Mouse (Mus musculus) CH12.LX (cell line): ENCODE data around the gene Dlk1. TPM values are rescaled to one million over a fixed set of nuclear protein-coding genes. Genes with fewer than 3 reads are reported as not detected.

ENCODE experiments used
- DNase-seq: peaks from one replicate; pipeline ENCODE4 v3.0.0-alpha.2; 2013; ENCODE audit errors: extremely low read depth
- H3K27ac ChIP-seq: 2 replicates; pipeline ENCODE4 v1.5.1; 2012; ENCODE audit warnings: low read depth, mild to moderate bottlenecking, control low read depth, moderate library complexity; ENCODE audit not compliant: insufficient read depth
- H3K27me3 ChIP-seq: replicated peaks from 2 replicates; pipeline ENCODE3; 2012; ENCODE audit warnings: inconsistent platforms
- H3K36me3 ChIP-seq, 2 experiments: replicated peaks in 1 of 2; 2 replicates each; pipeline versions ENCODE3 to v1.6.1; 2012; ENCODE audit warnings: inconsistent platforms in 1 of 2, low read length in 1 of 2, mild to moderate bottlenecking in 1 of 2, mixed read lengths in 1 of 2, moderate library complexity in 1 of 2; ENCODE audit not compliant: control insufficient read depth in 1 of 2, insufficient read depth in 1 of 2
- H3K4me1 ChIP-seq, 2 experiments: 2 replicates each; pipeline ENCODE4 v1.6.1; 2012; ENCODE audit warnings: inconsistent platforms in 1 of 2, moderate library complexity in 1 of 2; ENCODE audit not compliant: insufficient read depth in 2 of 2, control insufficient read depth in 1 of 2
- H3K4me2 ChIP-seq: 2 replicates; pipeline ENCODE4 v1.6.1; 2012; ENCODE audit warnings: low read depth, mild to moderate bottlenecking, control low read depth; ENCODE audit not compliant: poor library complexity, insufficient read depth, severe bottlenecking
- H3K4me3 ChIP-seq, 3 experiments: fragments of 150-350 bp in 1 of 3; sonication (generic) in 1 of 3; replicated peaks in 1 of 3; 2 replicates each; pipeline versions ENCODE3 to v1.5.1; 2011 to 2012; ENCODE audit warnings: low read depth in 2 of 3, low read length in 2 of 3, mild to moderate bottlenecking in 2 of 3, moderate library complexity in 2 of 3, control low read depth in 1 of 3, improper control_type of control experiment in 1 of 3, inconsistent platforms in 1 of 3, mixed read lengths in 1 of 3; ENCODE audit not compliant: poor library complexity in 1 of 3
- H3K79me2 ChIP-seq: replicated peaks from 2 replicates; pipeline ENCODE4 v1.6.1; 2012; ENCODE audit warnings: mild to moderate bottlenecking, moderate library complexity; ENCODE audit not compliant: control insufficient read depth, poor library complexity, insufficient read depth, severe bottlenecking; ENCODE audit errors: extremely low read depth
- H3K9ac ChIP-seq: 2 replicates; pipeline ENCODE4 v1.6.1; 2012; ENCODE audit warnings: low read depth, mild to moderate bottlenecking, control low read depth, moderate library complexity; ENCODE audit not compliant: insufficient read depth
- H3K9me3 ChIP-seq: replicated peaks from 2 replicates; pipeline ENCODE3; 2012; ENCODE audit warnings: low read length, inconsistent platforms, mixed read lengths
- CHD2 ChIP-seq: IDR thresholded peaks from 2 replicates; pipeline ENCODE4 v1.6.1; 2011; ENCODE audit warnings: low read length, improper control_type of control experiment
- CTCF ChIP-seq, 2 experiments: IDR thresholded peaks in 1 of 2; conservative IDR thresholded peaks in 1 of 2; 2 replicates each; pipeline ENCODE4 v1.5.1; 2011 to 2012; ENCODE audit warnings: low read depth in 2 of 2, low read length in 2 of 2, improper control_type of control experiment in 1 of 2, inconsistent platforms in 1 of 2, mild to moderate bottlenecking in 1 of 2, moderate library complexity in 1 of 2
- ELF1 ChIP-seq: IDR thresholded peaks from 2 replicates; pipeline ENCODE4 v1.6.1; 2014; ENCODE audit warnings: low read depth, mild to moderate bottlenecking, inconsistent platforms, low read length, improper control_type of control experiment
- GABPA ChIP-seq: IDR thresholded peaks from 2 replicates; pipeline ENCODE4 v1.6.1; 2012; ENCODE audit warnings: low read depth, low read length, improper control_type of control experiment, inconsistent platforms; ENCODE audit not compliant: insufficient replicate concordance
- JUN ChIP-seq: IDR thresholded peaks from 2 replicates; pipeline ENCODE4 v1.6.1; 2011; ENCODE audit warnings: low read depth, mild to moderate bottlenecking, low read length, improper control_type of control experiment, moderate library complexity; ENCODE audit not compliant: insufficient read depth
- JUND ChIP-seq: conservative IDR thresholded peaks from 2 replicates; pipeline ENCODE4 v1.6.1; 2011; ENCODE audit warnings: low read depth, low read length, improper control_type of control experiment
- KAT2A ChIP-seq: IDR thresholded peaks from 2 replicates; pipeline ENCODE4 v1.6.1; 2012; ENCODE audit warnings: low read length, improper control_type of control experiment, inconsistent platforms; ENCODE audit not compliant: insufficient replicate concordance
- MAFK ChIP-seq: IDR thresholded peaks from 2 replicates; pipeline ENCODE4 v1.6.1; 2011; ENCODE audit warnings: low read length, improper control_type of control experiment; ENCODE audit not compliant: insufficient replicate concordance
- MAX ChIP-seq: IDR thresholded peaks from 2 replicates; pipeline ENCODE4 v1.6.1; 2011; ENCODE audit warnings: low read length, improper control_type of control experiment
- MAZ ChIP-seq: IDR thresholded peaks from 2 replicates; pipeline ENCODE4 v1.6.1; 2012; ENCODE audit warnings: low read depth, mild to moderate bottlenecking, inconsistent platforms, low read length, improper control_type of control experiment, moderate library complexity
- MEF2A ChIP-seq: IDR thresholded peaks from 2 replicates; pipeline ENCODE4 v1.6.1; 2014; ENCODE audit warnings: low read depth, mild to moderate bottlenecking, inconsistent platforms, low read length, improper control_type of control experiment, borderline replicate concordance
- POLR2A ChIP-seq: IDR thresholded peaks from 2 replicates; pipeline ENCODE4 v1.6.1; 2011; ENCODE audit warnings: low read depth, mild to moderate bottlenecking, improper control_type of control experiment, low read length
- RAD21 ChIP-seq: IDR thresholded peaks from 2 replicates; pipeline ENCODE4 v1.6.1; 2011; ENCODE audit warnings: low read depth, mild to moderate bottlenecking, low read length, improper control_type of control experiment, moderate library complexity
- RCOR1 ChIP-seq: conservative IDR thresholded peaks from 2 replicates; pipeline ENCODE4 v1.6.1; 2012; ENCODE audit warnings: low read depth, mild to moderate bottlenecking, inconsistent platforms, low read length, improper control_type of control experiment
- SIN3A ChIP-seq: IDR thresholded peaks from 2 replicates; pipeline ENCODE4 v1.6.1; 2012; ENCODE audit warnings: low read length, improper control_type of control experiment, inconsistent platforms
- SMC3 ChIP-seq: IDR thresholded peaks from 2 replicates; pipeline ENCODE4 v1.6.1; 2011; ENCODE audit warnings: low read depth, low read length, improper control_type of control experiment
- TCF12 ChIP-seq: IDR thresholded peaks from 2 replicates; pipeline ENCODE4 v1.6.1; 2014; ENCODE audit warnings: low read depth, mild to moderate bottlenecking, inconsistent platforms, low read length, improper control_type of control experiment
- USF1 ChIP-seq: IDR thresholded peaks from 2 replicates; pipeline ENCODE4 v1.6.1; 2014; ENCODE audit warnings: low read depth, mild to moderate bottlenecking, inconsistent platforms, low read length, improper control_type of control experiment
- ZMIZ1 ChIP-seq: IDR thresholded peaks from 2 replicates; pipeline ENCODE4 v1.6.1; 2012; ENCODE audit warnings: low read depth, mild to moderate bottlenecking, inconsistent platforms, low read length, improper control_type of control experiment
- dilution Hi-C: fragments of 300-500 bp; cut with MboI; formaldehyde crosslinking; loops from 2 replicates; pipeline ENCODE4 v1.14.3; 2020; ENCODE audit warnings: low sequenced_read_pairs; ENCODE audit not compliant: extremely low pct_unique_long_range_greater_than_20kb, extremely low pct_ligation_motif_present
- in situ Hi-C: fragments of 300-500 bp; cut with MboI; formaldehyde crosslinking; loops from 3 replicates; pipeline ENCODE4 v1.14.3; 2019; ENCODE audit warnings: low sequenced_read_pairs, low pct_ligation_motif_present, low pct_unique_long_range_greater_than_20kb, mixed read lengths
- polyA plus RNA-seq: library from polyadenylated mRNA; unstranded; fragments of >175 nt; gene quantifications from 2 replicates; pipeline ENCODE4 v1.2.1, GENCODE M21; 2012; ENCODE audit warnings: low read depth; ENCODE audit not compliant: insufficient read length
- total RNA-seq, 2 experiments: library from RNA; depleted of rRNA; stranded (reverse); fragments of 300-350 nt in 1 of 2; fragments of >200 nt in 1 of 2; gene quantifications; 2 replicates each; pipeline ENCODE4 v1.2.3; 2012 to 2014

Gene Dlk1
- total and polyA plus RNA-seq, 3 experiments = not detected

DNA sequence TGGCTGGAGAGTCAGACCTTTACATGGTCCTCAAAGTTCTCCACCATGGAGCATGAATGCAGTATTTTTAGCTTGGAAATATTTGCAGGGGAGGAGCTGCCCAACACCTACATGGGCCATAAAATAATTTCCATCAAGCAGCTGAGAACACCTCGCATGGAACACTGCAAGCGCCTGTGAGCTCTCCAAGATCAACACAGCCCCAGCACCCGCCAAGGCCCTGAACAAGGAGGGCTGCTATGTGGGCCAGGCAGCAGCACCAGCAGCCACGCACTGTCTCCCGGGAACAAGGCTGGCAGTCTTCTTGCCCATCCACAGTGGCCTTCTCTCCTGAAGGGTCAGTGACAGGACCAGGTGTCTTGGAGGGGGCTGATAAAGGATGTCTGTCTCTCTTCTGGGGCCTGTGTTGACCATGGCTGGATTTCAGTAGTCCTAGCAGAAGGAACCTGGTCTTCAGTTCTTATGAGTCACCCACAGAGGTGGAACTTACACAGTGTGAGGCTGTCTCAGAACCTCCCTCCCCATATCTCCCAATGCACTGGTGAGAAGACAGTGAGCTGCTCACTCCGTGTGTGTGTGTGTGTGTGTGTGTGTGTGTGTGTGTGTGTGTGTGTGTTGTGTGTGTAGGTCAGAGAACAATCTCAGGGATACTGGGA is 20.0 kb upstream of the Dlk1 start:
- Histone ChIP-seq H3K9ac (no peak overlapping the region), H3K9me3 (peaks cover 80% of the 10 kb centered on the region), H3K4me2 (no peak overlapping the region)
- in situ Hi-C loops = loop anchor here (10.0 kb wide), 1 partner anchor 942 kb away; no protein-coding TSS in a partner anchor
- TF ChIP-seq RCOR1 (no peak), RAD21 (no peak), JUND (no peak), ZMIZ1 (no peak)
- TF ChIP-seq, all 38 proteins: peak for 0
- dilution Hi-C loops = no loop called here
- no peaks in the 10 kb centered on the region for H3K4me1 ChIP-seq
- no peaks in the 10 kb centered on the region for H3K79me2 ChIP-seq
- H3K27ac ChIP-seq = no peak overlapping the region
- no peaks in the 10 kb centered on the region for H3K27me3 ChIP-seq
- H3K4me3 ChIP-seq = no peak overlapping the region
- DNase-seq = no peak
- H3K36me3 ChIP-seq = no peaks in the 10 kb centered on the region

GRCm38 (mm10) chr12:109436367-109436807 is 16.2 kb upstream of the Dlk1 start:
- H3K9ac ChIP-seq = no peak overlapping the region

GRCm38 (mm10) chr12:109436852-109437251 is 15.8 kb upstream of the Dlk1 start:
- TF ChIP-seq USF1 (no peak), CHD2 (no peak), MAZ (no peak), RCOR1 (no peak), TCF12 (no peak), MAX (no peak), MAFK (no peak), KAT2A (no peak), SMC3 (no peak), MEF2A (no peak), SIN3A (no peak), ELF1 (no peak), GABPA (no peak), CTCF (conservative IDR thresholded peaks at IDR 0.05 in 1 of 2, IDR thresholded peaks at IDR 0.05 in 1 of 2; ENCODE audit: low read depth in 2 of 2, low read length in 2 of 2) (no peak), POLR2A (no peak)
- Histone ChIP-seq H3K27ac (no peak overlapping the region), H3K4me1 (no peaks in the 10 kb centered on the region), H3K36me3 (no peaks in the 10 kb centered on the region), H3K79me2 (no peaks in the 10 kb centered on the region), H3K27me3 (no peaks in the 10 kb centered on the region), H3K9ac (no peak overlapping the region), H3K4me2 (no peak overlapping the region), H3K9me3 (peaks cover 91% of the 10 kb centered on the region), H3K4me3 (no peak overlapping the region)
- in situ Hi-C loops = loop anchor here (10.0 kb wide), 1 partner anchor 938 kb away; no protein-coding TSS in a partner anchor
- no peak for DNase-seq
- dilution Hi-C loops = no loop called here

More at GRCm38 (mm10) chr12:109436367-109436807, 16.2 kb upstream of the Dlk1 start:
- dilution Hi-C loops = no loop called here
- no peak overlapping the region for H3K4me2 ChIP-seq
- in situ Hi-C loops = loop anchor here (10.0 kb wide), 1 partner anchor 938 kb away; no protein-coding TSS in a partner anchor
- TF ChIP-seq JUN = no peak
- TF ChIP-seq, all 38 proteins: peak for 0
- no peak for DNase-seq
- Histone ChIP-seq H3K4me1 (no peaks in the 10 kb centered on the region), H3K27me3 (no peaks in the 10 kb centered on the region), H3K27ac (no peak overlapping the region), H3K79me2 (no peaks in the 10 kb centered on the region), H3K36me3 (no peaks in the 10 kb centered on the region), H3K9me3 (peaks cover 90% of the 10 kb centered on the region), H3K4me3 (no peak overlapping the region)
